ENCODE assay signal across 8 mouse cellular contexts in genomic region chr10:60195087-60195486, GRCm38 (mm10). TPM values are rescaled to one million over a fixed set of nuclear protein-coding genes. Genes with fewer than 3 reads are reported as not detected.
A peak's percentile ranks its signal among the peaks of the same experiment; 100 is the strongest.
DNase-seq lines count a peak whose midpoint lies in the region; ATAC-seq lines count a peak whose summit lies in the region.
"Had no signal": no experiment of that assay in that cellular context is flagged by ENCODE, and none has a peak within 500 bp of the region (broad histone marks: within the 10 kb centered on the region; RNA-seq: fewer than 3 reads in every experiment).

No protein-coding gene starts in this region.

- peak; percentile 80 for DNase-seq in testis, postnatal 10 days (ENCODE audit: low spot score)
- no peak for DNase-seq in testis, postnatal 14 days (ENCODE audit: low spot score)
- peak; percentile 76 for DNase-seq in embryonic facial prominence, embryonic 14.5 days (ENCODE audit: low spot score)
- DNase-seq in lung, postnatal 36 days: peak; percentile 42
- no peak for DNase-seq in adrenal gland, adult 8-10 months

- H3K27me3 ChIP-seq in embryonic facial prominence, embryonic 14.5 days (replicated peaks; ENCODE audit: control insufficient read depth, insufficient read depth, low read length): no peaks in the 10 kb centered on the region
- H3K27me3 ChIP-seq in intestine, embryonic 15.5 days (replicated peaks): no peaks in the 10 kb centered on the region
- H3K27me3 ChIP-seq in liver, embryonic 12.5 days (replicated peaks): peaks cover 44% of the 10 kb centered on the region

- no peak overlapping the region for H3K4me2 ChIP-seq in embryonic facial prominence, embryonic 14.5 days (ENCODE audit: low read depth, low read length)
- H3K4me2 ChIP-seq in intestine, embryonic 15.5 days (replicated peaks): 0 out of 2 replicates have a peak overlapping the region, but pooled peaks have one; percentile 48
- H3K4me2 ChIP-seq in liver, embryonic 12.5 days: no peak overlapping the region

- H3K9me3 ChIP-seq in embryonic facial prominence, embryonic 14.5 days (ENCODE audit: control insufficient read depth, low read length): no peaks in the 10 kb centered on the region
- no peaks in the 10 kb centered on the region for H3K9me3 ChIP-seq in intestine, embryonic 15.5 days
- no peaks in the 10 kb centered on the region for H3K9me3 ChIP-seq in liver, embryonic 12.5 days (replicated peaks)

- no peak overlapping the region for H3K9ac ChIP-seq in embryonic facial prominence, embryonic 14.5 days (ENCODE audit: low read depth, low read length)
- H3K9ac ChIP-seq in intestine, embryonic 15.5 days: no peak overlapping the region
- H3K9ac ChIP-seq in liver, embryonic 12.5 days: no peak overlapping the region
- H3K9ac ChIP-seq: liver, embryonic 14.5 days had no signal

- 7% methylated on average over 4 of the region's 4 CpGs for WGBS in embryonic facial prominence, embryonic 14.5 days
- WGBS in intestine, embryonic 15.5 days: 22% methylated on average over 4 of the region's 4 CpGs
- 43% methylated on average over 4 of the region's 4 CpGs for WGBS in liver, embryonic 12.5 days (ENCODE audit: insufficient replicate concordance)

- H3K27ac ChIP-seq in embryonic facial prominence, embryonic 14.5 days (replicated peaks; ENCODE audit: low read depth, low read length): peak overlapping the region; percentile 65; the same call in 1 of the 2 replicates
- H3K27ac ChIP-seq in intestine, embryonic 15.5 days: peak overlapping the region; percentile 65; the same call in 1 of the 2 replicates
- H3K27ac ChIP-seq in liver, embryonic 12.5 days: no peak overlapping the region
- H3K27ac ChIP-seq: liver, embryonic 14.5 days had no signal

- H3K4me1 ChIP-seq in embryonic facial prominence, embryonic 14.5 days (ENCODE audit: control insufficient read depth, insufficient read depth, low read length): peaks cover 32% of the 10 kb centered on the region
- peaks cover 38% of the 10 kb centered on the region for H3K4me1 ChIP-seq in intestine, embryonic 15.5 days (replicated peaks)
- H3K4me1 ChIP-seq in liver, embryonic 12.5 days: 0 out of 2 replicates have a peak, but pooled peaks cover 5% of the 10 kb centered on the region

- no peak overlapping the region for H3K4me3 ChIP-seq in embryonic facial prominence, embryonic 14.5 days (ENCODE audit: low read depth, low read length)
- H3K4me3 ChIP-seq in intestine, embryonic 15.5 days (replicated peaks): no peak overlapping the region
- H3K4me3 ChIP-seq in liver, embryonic 12.5 days: no peak overlapping the region

- ATAC-seq in embryonic facial prominence, embryonic 14.5 days (ENCODE audit: low read depth): no peak
- no peak for ATAC-seq in intestine, embryonic 15.5 days
- ATAC-seq in liver, embryonic 12.5 days: no peak

- no peaks in the 10 kb centered on the region for H3K36me3 ChIP-seq in embryonic facial prominence, embryonic 14.5 days (ENCODE audit: control insufficient read depth, insufficient read depth, low read length)
- H3K36me3 ChIP-seq in intestine, embryonic 15.5 days: no peaks in the 10 kb centered on the region
- no peaks in the 10 kb centered on the region for H3K36me3 ChIP-seq in liver, embryonic 12.5 days

RNA-seq across cellular contexts. Expression of gene Chst3, which starts 24.0 kb away (rescaled TPM):
- 1.3 TPM in 2 replicates for polyA plus RNA-seq in embryonic facial prominence, embryonic 14.5 days (2014; fragmentation: Nextera tagmentation; extraction: Ambion mirVana)
- polyA plus RNA-seq in intestine, embryonic 15.5 days (2015; fragmentation: Nextera tagmentation; extraction: Ambion mirVana): 1.9 TPM in 2 replicates
- polyA plus RNA-seq in liver, embryonic 12.5 days (2016; fragmentation: Nextera tagmentation; extraction: Ambion mirVana): 0.22 and 0.31 TPM in 2 replicates
- under 1 TPM; 0.70 to 1.00 (median 0.91) TPM for total RNA-seq in adrenal gland, adult 8-10 months (2022)

Comparison
In these comparisons a context has a peak if more than half of its experiments do, and no peak if none do; other contexts are left out.
1. DNase-seq: peak in testis, postnatal 10 days (single experiment), embryonic facial prominence, embryonic 14.5 days (single experiment) and lung, postnatal 36 days (single experiment); none in testis, postnatal 14 days (single experiment) and adrenal gland, adult 8-10 months (single experiment).